Mouse (Mus musculus) liver, embryonic 12.5 days (tissue): ENCODE measurements around the gene Uvrag. TPM values are rescaled to one million over a fixed set of nuclear protein-coding genes. Genes with fewer than 3 reads are reported as not detected.

Source experiments
- ATAC-seq: fragments of 200-750 bp; cut with Nextera tagmentation; 2 replicates; pipeline ENCODE4 v1.8.0; 2017; ENCODE audit warnings: moderate number of reproducible peaks, mild to moderate bottlenecking, moderate library complexity
- H3K27ac ChIP-seq: fragments of 300-500 bp; sonication (generic); 2 replicates; pipeline ENCODE4 v1.5.1; 2016; ENCODE audit warnings: mild to moderate bottlenecking
- H3K27me3 ChIP-seq: fragments of 300-500 bp; sonication (generic); replicated peaks from 2 replicates; pipeline ENCODE4 v1.6.1; 2016; ENCODE audit warnings: mild to moderate bottlenecking, moderate library complexity
- H3K36me3 ChIP-seq: fragments of 300-500 bp; sonication (generic); 2 replicates; pipeline ENCODE4 v1.6.1; 2016; ENCODE audit warnings: mild to moderate bottlenecking, moderate library complexity
- H3K4me1 ChIP-seq: fragments of 300-500 bp; sonication (generic); 2 replicates; pipeline ENCODE4 v1.6.1; 2016
- H3K4me2 ChIP-seq: fragments of 300-500 bp; sonication (generic); 2 replicates; pipeline ENCODE4 v1.6.1; 2016; ENCODE audit warnings: mild to moderate bottlenecking, moderate library complexity
- H3K4me3 ChIP-seq: fragments of 300-500 bp; sonication (generic); 2 replicates; pipeline ENCODE4 v1.5.1; 2016; ENCODE audit warnings: mild to moderate bottlenecking, moderate library complexity
- H3K9ac ChIP-seq: fragments of 300-500 bp; sonication (generic); 2 replicates; pipeline ENCODE4 v1.6.1; 2016; ENCODE audit warnings: mild to moderate bottlenecking, moderate library complexity
- H3K9me3 ChIP-seq: fragments of 300-500 bp; sonication (generic); replicated peaks from 2 replicates; pipeline ENCODE4 v1.6.1; 2016; ENCODE audit warnings: mild to moderate bottlenecking, moderate library complexity
- WGBS: fragments of 180-500 bp; shearing (Covaris S2); methylation state at CpG from one replicate; pipeline ENCODE4 v1.1.7; 2016; ENCODE audit not compliant: insufficient replicate concordance; 5-methylcytosine and 5-hydroxymethylcytosine counted together
- polyA plus RNA-seq: library from polyadenylated mRNA; unstranded; fragments of >200 nt; fragmentation: Nextera tagmentation; extraction: Ambion mirVana; gene quantifications from 2 replicates; pipeline ENCODE4 v1.2.1, GENCODE M21; 2016

Gene Uvrag
- polyA plus RNA-seq, 1 experiment from 2014 or later, result 15.1 TPM

GRCm38 (mm10) chr7:98887811-98888261 lies 253.1 kb downstream of the Uvrag start:
- Histone ChIP-seq H3K27me3 (no peaks in the 10 kb centered on the region), H3K4me3 (no peak overlapping the region), H3K36me3 (peaks cover 8% of the 10 kb centered on the region), H3K9ac (no peak overlapping the region), H3K9me3 (no peaks in the 10 kb centered on the region), H3K27ac (no peak overlapping the region), H3K4me1 (0 out of 2 replicates have a peak, but pooled peaks cover 5% of the 10 kb centered on the region), H3K4me2 (no peak overlapping the region)
- 79% methylated on average over 22 of the region's 22 CpGs for WGBS
- no peak for ATAC-seq

- Histone ChIP-seq H3K4me1 (no peaks in the 10 kb centered on the region), H3K9ac (no peak overlapping the region), H3K27me3 (0 out of 2 replicates have a peak, but pooled peaks cover 3% of the 10 kb centered on the region), H3K9me3 (no peaks in the 10 kb centered on the region), H3K4me3 (no peak overlapping the region), H3K4me2 (no peak overlapping the region), H3K36me3 (no peaks in the 10 kb centered on the region), H3K27ac (no peak overlapping the region)
- no peak for ATAC-seq
- WGBS, result 58% methylated on average over 4 of the region's 4 CpGs
These were observed 259.1 kb downstream of the Uvrag start for GRCm38 (mm10) chr7:98881887-98882286.

GRCm38 (mm10) chr7:98879176-98879575 lies 261.8 kb downstream of the Uvrag start:
- no peak for ATAC-seq
- 85% methylated on average over 2 of the region's 2 CpGs for WGBS
- no peak overlapping the region for H3K27ac ChIP-seq
- H3K27me3 ChIP-seq, result peaks cover 7% of the 10 kb centered on the region
- no peak overlapping the region for H3K4me3 ChIP-seq
- H3K9me3 ChIP-seq, result no peaks in the 10 kb centered on the region
- no peak overlapping the region for H3K9ac ChIP-seq
- H3K4me1 ChIP-seq, result peaks cover 7% of the 10 kb centered on the region; the same call in 1 of the 2 replicates
- H3K4me2 ChIP-seq, result no peak overlapping the region
- no peaks in the 10 kb centered on the region for H3K36me3 ChIP-seq

GRCm38 (mm10) chr7:98876119-98876518 lies 264.8 kb downstream of the Uvrag start:
- Histone ChIP-seq H3K4me1 (peaks cover 7% of the 10 kb centered on the region; the same call in 1 of the 2 replicates), H3K36me3 (no peaks in the 10 kb centered on the region), H3K9ac (no peak overlapping the region), H3K9me3 (no peaks in the 10 kb centered on the region), H3K27ac (no peak overlapping the region), H3K27me3 (peaks cover 15% of the 10 kb centered on the region), H3K4me3 (no peak overlapping the region), H3K4me2 (no peak overlapping the region)
- WGBS, result 43% methylated on average over 13 of the region's 13 CpGs
- no peak for ATAC-seq

GRCm38 (mm10) chr7:98875390-98875990 lies 265.5 kb downstream of the Uvrag start:
- H3K36me3 ChIP-seq, result no peaks in the 10 kb centered on the region
- H3K9ac ChIP-seq, result no peak overlapping the region
- no peak overlapping the region for H3K27ac ChIP-seq
- no peak overlapping the region for H3K4me3 ChIP-seq
- no peak for ATAC-seq
- H3K4me2 ChIP-seq, result no peak overlapping the region
- no peaks in the 10 kb centered on the region for H3K9me3 ChIP-seq
- peaks cover 21% of the 10 kb centered on the region for H3K27me3 ChIP-seq
- H3K4me1 ChIP-seq, result peaks cover 7% of the 10 kb centered on the region; the same call in 1 of the 2 replicates
- WGBS, result 41% methylated on average over 13 of the region's 13 CpGs

- H3K27me3 ChIP-seq, result peaks cover 28% of the 10 kb centered on the region
- H3K27ac ChIP-seq, result no peak overlapping the region
- WGBS, result 67% methylated on average over 6 of the region's 6 CpGs
- H3K9me3 ChIP-seq, result no peaks in the 10 kb centered on the region
- H3K4me3 ChIP-seq, result no peak overlapping the region
- H3K4me2 ChIP-seq, result no peak overlapping the region
- peaks cover 7% of the 10 kb centered on the region; the same call in 1 of the 2 replicates for H3K4me1 ChIP-seq
- H3K36me3 ChIP-seq, result no peaks in the 10 kb centered on the region
- peak; percentile 18; the same call in 1 of the 2 replicates for ATAC-seq
- no peak overlapping the region for H3K9ac ChIP-seq
These were observed 266.5 kb downstream of the Uvrag start for GRCm38 (mm10) chr7:98874411-98874951.

- H3K4me1 ChIP-seq, result peaks cover 10% of the 10 kb centered on the region; the same call in 1 of the 2 replicates
- WGBS, result 78% methylated on average over 12 of the region's 12 CpGs
- no peak overlapping the region for H3K27ac ChIP-seq
- ATAC-seq, result no peak
- no peak overlapping the region for H3K9ac ChIP-seq
- no peaks in the 10 kb centered on the region for H3K9me3 ChIP-seq
- H3K27me3 ChIP-seq, result peaks cover 35% of the 10 kb centered on the region
- H3K4me2 ChIP-seq, result no peak overlapping the region
- H3K4me3 ChIP-seq, result no peak overlapping the region
- H3K36me3 ChIP-seq, result no peaks in the 10 kb centered on the region
These were observed 267.6 kb downstream of the Uvrag start for GRCm38 (mm10) chr7:98873316-98873715.

- H3K9ac ChIP-seq, result no peak overlapping the region
- H3K27me3 ChIP-seq, result peaks cover 38% of the 10 kb centered on the region
- no peak overlapping the region for H3K4me3 ChIP-seq
- no peak for ATAC-seq
- no peak overlapping the region for H3K4me2 ChIP-seq
- H3K4me1 ChIP-seq, result peaks cover 25% of the 10 kb centered on the region
- 59% methylated on average over 12 of the region's 12 CpGs for WGBS
- H3K9me3 ChIP-seq, result no peaks in the 10 kb centered on the region
- no peaks in the 10 kb centered on the region for H3K36me3 ChIP-seq
- H3K27ac ChIP-seq, result no peak overlapping the region
These were observed 269.1 kb downstream of the Uvrag start for GRCm38 (mm10) chr7:98871882-98872281.

GRCm38 (mm10) chr7:98870791-98871190 lies 270.1 kb downstream of the Uvrag start:
- H3K4me2 ChIP-seq, result no peak overlapping the region
- H3K27ac ChIP-seq, result no peak overlapping the region
- no peak overlapping the region for H3K4me3 ChIP-seq
- H3K36me3 ChIP-seq, result no peaks in the 10 kb centered on the region
- H3K4me1 ChIP-seq, result peaks cover 25% of the 10 kb centered on the region
- no peak for ATAC-seq
- 38% methylated on average over 12 of the region's 12 CpGs for whole genome bisulfite sequencing
- no peaks in the 10 kb centered on the region for H3K9me3 ChIP-seq
- no peak overlapping the region for H3K9ac ChIP-seq
- H3K27me3 ChIP-seq, result peaks cover 34% of the 10 kb centered on the region

- Histone ChIP-seq H3K9ac (no peak overlapping the region), H3K36me3 (no peaks in the 10 kb centered on the region), H3K27ac (no peak overlapping the region), H3K4me3 (no peak overlapping the region), H3K27me3 (peaks cover 38% of the 10 kb centered on the region), H3K4me2 (no peak overlapping the region), H3K4me1 (peaks cover 18% of the 10 kb centered on the region), H3K9me3 (no peaks in the 10 kb centered on the region)
- no peak for ATAC-seq
- 29% methylated on average over 3 of the region's 3 CpGs for WGBS
These were observed 271.9 kb downstream of the Uvrag start for GRCm38 (mm10) chr7:98869070-98869469.

- Histone ChIP-seq H3K9ac (no peak overlapping the region), H3K9me3 (no peaks in the 10 kb centered on the region), H3K4me3 (no peak overlapping the region), H3K4me2 (no peak overlapping the region), H3K4me1 (peaks cover 18% of the 10 kb centered on the region), H3K27me3 (peaks cover 41% of the 10 kb centered on the region), H3K27ac (no peak overlapping the region), H3K36me3 (no peaks in the 10 kb centered on the region)
- no peak for ATAC-seq
- WGBS, result 32% methylated on average over 2 of the region's 2 CpGs
These were observed 273.2 kb downstream of the Uvrag start for GRCm38 (mm10) chr7:98867794-98868150.

GRCm38 (mm10) chr7:98867053-98867793 lies 273.7 kb downstream of the Uvrag start:
- Histone ChIP-seq H3K4me2 (no peak overlapping the region), H3K27ac (no peak overlapping the region), H3K4me3 (no peak overlapping the region), H3K27me3 (peaks cover 35% of the 10 kb centered on the region), H3K4me1 (peaks cover 18% of the 10 kb centered on the region), H3K9me3 (no peaks in the 10 kb centered on the region), H3K36me3 (no peaks in the 10 kb centered on the region), H3K9ac (no peak overlapping the region)
- WGBS, result 30% methylated on average over 12 of the region's 12 CpGs
- ATAC-seq, result no peak
